Mouse (Mus musculus): Measurements from ENCODE around the gene Maff.

- TF ChIP-seq CTCF (IDR thresholded peaks at IDR 0.05; ENCODE audit: low read depth): no peak
- no peak for TF ChIP-seq EP300 (IDR thresholded peaks at IDR 0.05; ENCODE audit: low read depth)
Measured at GRCm38 (mm10) chr15:79324373-79324772, 22.0 kb upstream of the Maff start.
